Mouse (Mus musculus): Measurements from ENCODE around the gene Bmper. TPM values are rescaled to one million over a fixed set of nuclear protein-coding genes. Genes with fewer than 3 reads are reported as not detected.

Gene Bmper
- total RNA-seq, 2 experiments from 2014 or later = 4.9 to 7.5 TPM

DNA sequence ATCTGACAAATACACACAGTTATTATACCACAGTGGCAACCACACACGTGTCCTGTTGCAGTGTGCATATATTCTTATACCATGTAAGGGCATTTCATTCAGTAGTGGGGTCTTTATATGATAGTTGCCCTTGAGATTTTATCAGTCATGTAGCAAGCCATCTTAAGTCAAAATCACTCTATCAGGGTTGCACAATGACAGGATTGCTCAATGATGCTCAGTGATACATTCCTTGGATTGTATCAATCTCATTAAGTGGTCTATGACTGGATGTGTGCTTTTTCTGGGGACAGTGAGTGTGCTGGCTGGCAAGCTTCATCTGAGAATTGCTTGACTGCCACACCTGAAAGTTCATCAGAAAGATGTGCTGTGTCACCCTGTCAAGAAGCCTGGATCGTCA is 135.2 kb downstream of the Bmper start:
- no peak for DNase-seq
- intact Hi-C loops (cut with DNase I) = no loop called here

DNA sequence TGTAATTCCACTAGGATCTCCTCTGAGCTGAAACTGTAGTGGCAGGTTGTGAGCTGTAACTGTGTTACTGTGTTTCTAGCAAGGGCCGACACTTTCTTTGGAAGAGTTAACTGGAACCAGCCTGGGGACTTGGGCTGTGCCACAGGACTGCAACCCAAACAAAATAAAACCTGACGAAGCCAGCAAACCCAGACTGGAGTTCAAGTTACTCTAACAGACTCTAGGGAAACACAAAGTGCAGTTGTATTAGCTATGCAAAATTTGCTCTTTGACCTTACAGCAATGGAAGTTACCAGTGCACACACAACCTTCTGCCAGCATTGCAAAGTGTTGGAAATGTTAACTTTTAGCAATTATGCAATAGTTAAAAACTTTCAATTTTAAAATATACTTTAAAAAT is 140.3 kb downstream of the Bmper start:
- intact Hi-C loops (cut with DNase I) = no loop called here
- no peak for DNase-seq

DNA sequence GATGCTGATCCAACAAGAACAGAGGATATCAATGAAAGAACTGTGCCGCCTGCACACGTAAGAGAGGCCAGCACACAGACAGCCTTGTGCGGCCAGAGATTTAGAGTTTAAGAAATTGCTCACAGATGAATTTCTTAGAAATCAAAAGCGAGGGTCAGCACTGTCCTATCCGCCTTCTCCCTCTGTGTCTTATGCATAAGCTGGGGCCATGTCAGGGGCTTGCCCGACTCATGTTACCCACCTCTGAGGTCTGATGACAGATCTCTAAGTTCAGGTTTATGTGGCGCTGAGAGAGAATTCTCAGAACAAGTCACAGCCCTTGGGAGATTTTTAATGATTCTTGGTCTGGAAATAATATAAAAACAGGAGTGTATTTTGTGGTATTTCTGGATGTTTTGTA is 140.7 kb downstream of the Bmper start:
- intact Hi-C loops (cut with DNase I) = no loop called here
- DNase-seq = no peak

GRCm38 (mm10) chr9:23364047-23364446 is 141.2 kb downstream of the Bmper start:
- no peak for DNase-seq
- intact Hi-C loops (cut with DNase I) = no loop called here

DNA sequence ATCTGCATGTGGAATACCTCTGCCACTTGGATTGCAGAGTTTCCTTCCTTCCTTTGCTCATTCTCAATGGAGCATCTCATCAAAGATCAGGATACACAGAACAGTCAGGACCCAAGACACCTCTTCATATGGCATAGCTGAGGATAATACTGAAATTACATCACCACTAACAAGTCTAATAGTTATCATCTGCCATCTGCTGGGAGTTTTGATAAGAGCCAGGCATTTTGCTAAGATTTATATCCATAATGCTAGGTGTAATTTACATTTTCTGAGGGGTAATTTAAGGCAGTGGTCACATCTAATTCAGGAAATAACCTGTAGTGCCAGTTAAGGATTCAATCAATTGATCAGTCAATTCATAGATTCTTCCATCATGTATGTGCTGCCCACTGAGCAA is 145.2 kb downstream of the Bmper start:
- intact Hi-C loops (cut with DNase I) = no loop called here
- no peak for DNase-seq

DNA sequence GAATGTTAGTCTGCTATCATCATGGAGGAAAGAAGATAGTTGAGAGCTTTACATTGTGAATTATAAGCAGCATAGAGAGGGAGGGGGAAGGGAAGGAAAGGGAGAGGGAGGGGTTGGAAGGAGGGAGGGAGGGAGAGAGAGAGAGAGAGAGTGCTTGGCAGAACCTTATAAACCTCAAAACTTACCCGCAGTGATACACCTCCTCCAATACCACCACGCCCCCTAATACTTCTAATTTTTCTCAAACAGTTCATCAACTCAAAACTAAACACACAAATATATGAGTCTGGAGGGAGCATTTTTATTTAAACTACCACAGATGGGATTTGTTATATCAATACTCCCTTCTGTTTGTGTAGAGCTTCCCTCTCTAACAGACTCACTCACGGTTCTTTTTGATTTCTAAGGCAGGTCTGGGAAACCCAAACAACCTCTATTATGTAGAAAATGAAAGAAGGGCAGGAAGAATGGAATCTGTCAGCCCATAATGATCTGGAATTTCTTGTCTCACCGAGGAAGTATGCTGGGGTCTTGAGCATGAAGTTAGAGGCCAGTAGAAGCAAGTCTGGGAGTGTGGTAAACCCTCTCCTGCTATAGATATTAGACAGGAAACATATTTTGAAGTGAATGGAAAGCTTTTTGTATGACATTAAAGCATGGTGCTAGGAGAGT is 152.0 kb downstream of the Bmper start:
- DNase-seq = no peak
- intact Hi-C loops (cut with DNase I) = loop anchor here (5.0 kb wide), 1 partner anchor 823 kb away; no protein-coding TSS in a partner anchor

DNA sequence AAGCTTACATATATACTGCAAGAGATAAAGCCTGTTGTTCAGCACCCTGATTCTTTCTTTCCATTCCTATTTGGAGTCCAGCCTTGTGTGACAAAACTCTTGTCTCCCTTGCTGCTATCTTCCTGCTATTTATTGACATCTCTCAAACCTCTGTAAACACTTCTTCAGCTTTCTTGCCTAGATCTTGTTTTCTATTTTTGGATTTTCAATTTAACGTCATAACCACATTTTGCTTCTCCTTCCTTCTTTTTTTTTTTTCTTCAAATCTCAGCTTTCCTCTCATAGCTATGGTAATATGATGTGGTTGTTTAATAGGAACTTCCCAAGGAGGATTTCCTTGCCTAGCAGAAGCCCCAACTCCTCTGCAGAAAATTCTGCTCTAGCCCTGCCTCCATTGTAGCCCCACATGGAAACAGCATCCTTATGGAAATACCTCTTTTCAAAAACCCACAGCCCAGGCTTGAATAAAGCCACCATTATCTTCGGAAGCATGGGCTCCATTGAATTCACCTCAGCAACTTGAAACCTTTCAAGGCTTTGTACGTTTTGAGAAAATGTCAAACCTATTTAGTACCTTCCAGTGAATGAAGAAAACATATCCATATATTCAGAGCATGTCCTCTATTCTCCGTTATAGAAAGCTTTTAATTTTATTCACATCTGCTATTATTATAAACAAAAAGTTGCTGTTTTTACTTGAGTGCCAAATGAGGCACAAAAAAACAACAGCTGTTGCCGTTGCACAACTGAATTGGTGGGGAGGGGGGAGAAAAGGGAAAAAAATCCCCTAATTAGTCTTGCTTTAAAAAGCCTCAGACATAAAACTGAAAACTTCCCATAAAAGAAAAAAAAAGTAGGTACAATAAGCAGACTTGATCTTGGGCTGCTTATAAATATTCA is 155.2 kb downstream of the Bmper start:
- intact Hi-C loops (cut with DNase I) = no loop called here
- DNase-seq = no peak

DNA sequence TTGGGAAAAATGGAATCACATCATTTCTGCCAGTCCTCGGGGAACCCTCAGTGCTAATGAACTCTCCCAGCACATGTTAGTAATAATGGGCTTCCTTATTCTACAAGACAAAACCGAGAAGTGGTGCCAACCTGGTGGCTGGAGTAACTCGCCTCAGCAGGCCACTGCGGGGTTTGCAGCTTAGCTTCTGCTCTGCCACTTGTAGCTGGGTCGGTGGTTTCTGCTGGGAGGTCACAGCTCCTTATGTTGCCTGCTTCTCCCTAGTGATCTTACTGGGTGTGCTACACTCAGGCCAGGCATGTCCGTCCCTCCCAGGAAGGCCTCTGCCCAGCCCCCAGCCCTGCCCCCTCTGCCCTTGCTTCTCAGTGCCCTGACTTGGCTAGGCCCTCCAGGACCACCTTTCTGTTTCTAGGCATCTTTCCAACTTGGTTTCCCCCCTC is 155.9 kb downstream of the Bmper start:
- DNase-seq = peak; percentile 77

GRCm38 (mm10) chr9:23380171-23380835 is 157.4 kb downstream of the Bmper start:
- intact Hi-C loops (cut with DNase I) = no loop called here
- no peak for DNase-seq

More for the DNA sequence above, 155.9 kb downstream of the Bmper start:
- intact Hi-C loops (cut with DNase I) = no loop called here

GRCm38 (mm10) chr9:23383291-23383690 is 160.4 kb downstream of the Bmper start:
- peak; percentile 37 for DNase-seq
- intact Hi-C loops (cut with DNase I) = no loop called here

GRCm38 (mm10) chr9:23383837-23384236 is 161.0 kb downstream of the Bmper start:
- intact Hi-C loops (cut with DNase I) = no loop called here
- DNase-seq = no peak

DNA sequence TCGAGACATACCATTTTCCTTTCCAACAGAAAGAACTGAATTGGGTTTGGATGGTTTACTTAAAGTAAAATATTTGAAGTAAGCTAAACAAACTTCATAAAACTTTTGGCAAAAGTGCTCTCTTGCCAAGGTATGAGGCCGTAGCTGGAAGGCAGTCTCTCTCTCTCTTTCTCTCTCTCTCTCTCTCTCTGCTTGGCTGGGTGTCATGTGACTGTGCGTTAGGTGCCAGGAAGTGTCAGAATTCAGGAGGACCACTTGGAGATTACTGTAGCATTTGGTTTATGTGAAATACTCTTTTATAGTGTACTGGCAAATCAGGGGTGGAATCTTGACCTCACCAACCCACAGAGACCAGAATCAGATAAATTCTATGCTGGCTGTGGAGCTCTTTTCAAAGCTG is 162.0 kb downstream of the Bmper start:
- no peak for DNase-seq

GRCm38 (mm10) chr9:23386201-23386600 is 163.3 kb downstream of the Bmper start:
- intact Hi-C loops (cut with DNase I) = no loop called here
- DNase-seq = no peak

More for the DNA sequence above, 162.0 kb downstream of the Bmper start:
- intact Hi-C loops (cut with DNase I) = no loop called here

DNA sequence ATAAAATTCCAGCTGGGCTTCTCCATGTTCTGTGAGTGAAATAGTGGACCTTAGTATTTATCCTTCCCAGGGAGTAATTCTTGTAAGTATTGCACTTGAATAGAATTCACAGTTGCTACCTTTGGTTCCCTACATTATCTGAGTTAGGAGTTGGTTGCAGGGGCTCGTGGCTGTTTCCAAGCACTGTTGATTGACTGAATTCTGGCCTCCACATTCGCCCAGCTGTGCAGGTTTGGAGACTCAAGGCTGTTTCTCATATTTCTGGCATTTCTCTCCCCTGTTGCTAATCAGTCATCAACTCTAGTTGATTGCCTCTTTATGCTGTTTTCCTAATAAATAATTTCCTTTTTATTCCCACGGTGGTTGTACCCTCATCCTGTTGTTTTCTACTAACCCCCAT is 167.2 kb downstream of the Bmper start:
- intact Hi-C loops (cut with DNase I) = no loop called here
- DNase-seq = no peak

GRCm38 (mm10) chr9:23394652-23395317 is 171.9 kb downstream of the Bmper start:
- DNase-seq = no peak
- intact Hi-C loops (cut with DNase I) = no loop called here

DNA sequence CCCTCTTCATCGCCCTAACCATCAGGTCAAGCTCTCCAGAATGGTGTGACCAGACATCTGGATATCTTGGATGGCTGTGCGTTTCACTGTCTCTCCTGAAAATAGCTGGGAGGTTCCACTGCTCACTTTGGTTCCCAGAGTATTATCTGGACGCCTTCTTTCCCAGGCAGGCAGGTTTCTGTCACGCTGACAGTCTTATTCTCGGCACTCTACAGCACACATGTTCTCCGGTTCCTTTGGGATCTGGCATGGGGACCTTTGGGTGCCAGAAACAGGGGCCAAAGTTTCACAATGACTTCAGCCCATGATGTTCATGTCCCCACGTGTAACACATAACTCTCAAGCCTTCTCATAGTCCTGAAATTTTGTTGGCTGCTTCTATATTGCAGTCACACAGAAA is 173.3 kb downstream of the Bmper start:
- no peak for DNase-seq
- intact Hi-C loops (cut with DNase I) = no loop called here

- no peak for DNase-seq
- intact Hi-C loops (cut with DNase I) = no loop called here
Observed at GRCm38 (mm10) chr9:23397876-23398275, 175.0 kb downstream of the Bmper start.

- intact Hi-C loops (cut with DNase I) = no loop called here
- DNase-seq = no peak
Observed at GRCm38 (mm10) chr9:23399638-23400284, 176.9 kb downstream of the Bmper start.

GRCm38 (mm10) chr9:23407416-23407815 is 184.5 kb downstream of the Bmper start:
- no peak for DNase-seq
- intact Hi-C loops (cut with DNase I) = no loop called here

All from left cerebral cortex, postnatal 4 days (tissue).